Mouse (Mus musculus) embryonic facial prominence, embryonic 15.5 days (tissue): Measurements from ENCODE around the gene Hspb7. TPM values are rescaled to one million over a fixed set of nuclear protein-coding genes. Genes with fewer than 3 reads are reported as not detected.

Source experiments
- ATAC-seq: fragments of 200-750 bp; cut with Nextera tagmentation; 2 replicates; pipeline ENCODE4 v1.8.0; 2017; ENCODE audit warnings: low read depth, moderate TSS enrichment; ENCODE audit not compliant: insufficient number of reproducible peaks, low FRiP score, low TSS enrichment
- H3K27ac ChIP-seq: fragments of 300-500 bp; sonication (generic); replicated peaks from 2 replicates; pipeline ENCODE4 v1.5.1; 2015; ENCODE audit warnings: mild to moderate bottlenecking, inconsistent platforms
- H3K27me3 ChIP-seq: fragments of 300-500 bp; sonication (generic); 2 replicates; pipeline ENCODE4 v1.6.1; 2015; ENCODE audit warnings: inconsistent platforms
- H3K36me3 ChIP-seq: fragments of 300-500 bp; sonication (generic); 2 replicates; pipeline ENCODE4 v1.6.1; 2015; ENCODE audit warnings: mild to moderate bottlenecking, inconsistent platforms
- H3K4me1 ChIP-seq: fragments of 300-500 bp; sonication (generic); 2 replicates; pipeline ENCODE4 v1.6.1; 2015; ENCODE audit warnings: inconsistent platforms
- H3K4me2 ChIP-seq: fragments of 300-500 bp; sonication (generic); replicated peaks from 2 replicates; pipeline ENCODE4 v1.6.1; 2015; ENCODE audit warnings: mild to moderate bottlenecking, inconsistent platforms
- H3K4me3 ChIP-seq: fragments of 300-500 bp; sonication (generic); replicated peaks from 2 replicates; pipeline ENCODE4 v1.5.1; 2015; ENCODE audit warnings: mild to moderate bottlenecking, inconsistent platforms
- H3K9ac ChIP-seq: fragments of 300-500 bp; sonication (generic); 2 replicates; pipeline ENCODE4 v1.6.1; 2015; ENCODE audit warnings: inconsistent platforms
- H3K9me3 ChIP-seq: fragments of 300-500 bp; sonication (generic); replicated peaks from 2 replicates; pipeline ENCODE4 v1.6.1; 2016; ENCODE audit warnings: inconsistent platforms
- WGBS: fragments of 180-500 bp; shearing (Covaris S2); methylation state at CpG from one replicate; pipeline ENCODE4 v1.1.7; 2015; 5-methylcytosine and 5-hydroxymethylcytosine counted together
- polyA plus RNA-seq: library from polyadenylated mRNA; unstranded; fragments of >200 nt; fragmentation: Nextera tagmentation; extraction: Ambion mirVana; gene quantifications from 2 replicates; pipeline ENCODE4 v1.2.1, GENCODE M21; 2015

The Hspb7 gene
- polyA plus RNA-seq, 1 experiment from 2014 or later, result 2.4 TPM

GRCm38 (mm10) chr4:141430997-141431396 is 10.4 kb downstream of the Hspb7 start:
- H3K4me3 ChIP-seq, result no peak overlapping the region
- no peaks in the 10 kb centered on the region for H3K27me3 ChIP-seq
- no peaks in the 10 kb centered on the region for H3K9me3 ChIP-seq
- ATAC-seq, result no peak
- no peak overlapping the region for H3K4me2 ChIP-seq
- WGBS, result 41% methylated on average over 9 of the region's 9 CpGs
- peaks cover 12% of the 10 kb centered on the region for H3K4me1 ChIP-seq
- H3K27ac ChIP-seq, result no peak overlapping the region
- H3K9ac ChIP-seq, result no peak overlapping the region
- H3K36me3 ChIP-seq, result no peaks in the 10 kb centered on the region

DNA sequence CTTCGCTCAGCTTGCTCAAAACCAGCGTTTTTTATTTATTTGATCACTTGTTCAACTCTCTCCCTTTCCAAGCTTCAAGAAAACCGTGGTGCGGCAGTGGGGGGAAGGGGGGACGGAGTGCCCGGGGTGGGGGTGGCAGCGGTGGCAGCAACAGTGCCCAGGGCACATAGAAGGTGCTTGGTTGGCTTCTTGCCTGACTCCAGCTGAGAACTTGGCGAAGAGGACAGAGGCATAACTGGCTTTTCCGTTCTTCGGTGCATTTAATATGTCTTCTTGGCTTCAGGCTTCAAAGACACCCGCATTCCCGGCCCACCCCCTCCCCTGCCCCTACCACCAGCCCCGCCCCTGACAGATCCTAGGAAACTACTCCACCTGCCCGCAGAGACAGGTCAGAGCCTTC is 12.1 kb downstream of the Hspb7 start:
- WGBS, result 46% methylated on average over 14 of the region's 14 CpGs
- no peaks in the 10 kb centered on the region for H3K27me3 ChIP-seq

DNA sequence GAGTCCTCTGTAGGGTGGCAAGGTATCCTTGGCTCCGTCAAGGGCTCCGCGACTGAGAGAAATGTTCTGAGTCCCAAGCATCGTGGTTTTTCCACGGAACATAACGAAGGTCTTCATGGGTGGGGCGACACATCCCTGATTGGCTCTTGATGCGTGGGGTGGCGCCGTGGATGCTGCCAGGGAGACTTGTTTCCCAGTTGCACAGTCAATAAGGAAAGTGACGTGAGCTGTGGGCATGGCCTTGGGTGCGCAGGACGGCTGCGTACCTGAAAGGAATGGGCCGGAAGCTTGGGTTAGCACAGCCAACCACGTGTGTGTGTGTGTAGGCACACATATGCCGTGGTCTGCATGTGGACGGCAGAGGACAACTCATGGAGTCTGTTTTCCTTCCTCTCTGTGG is 12.6 kb downstream of the Hspb7 start:
- no peak overlapping the region for H3K9ac ChIP-seq
- H3K9me3 ChIP-seq, result no peaks in the 10 kb centered on the region
- H3K27ac ChIP-seq, result no peak overlapping the region
- no peaks in the 10 kb centered on the region for H3K36me3 ChIP-seq
- peaks cover 4% of the 10 kb centered on the region; the same call in 1 of the 2 replicates for H3K4me1 ChIP-seq
- H3K4me3 ChIP-seq, result no peak overlapping the region
- no peaks in the 10 kb centered on the region for H3K27me3 ChIP-seq
- WGBS, result 80% methylated on average over 18 of the region's 18 CpGs
- ATAC-seq, result no peak
- no peak overlapping the region for H3K4me2 ChIP-seq

More for the DNA sequence above, 12.1 kb downstream of the Hspb7 start:
- no peak for ATAC-seq
- Histone ChIP-seq H3K4me1 (peaks cover 4% of the 10 kb centered on the region; the same call in 1 of the 2 replicates), H3K4me3 (no peak overlapping the region), H3K9me3 (no peaks in the 10 kb centered on the region), H3K9ac (no peak overlapping the region), H3K36me3 (no peaks in the 10 kb centered on the region), H3K4me2 (no peak overlapping the region), H3K27ac (no peak overlapping the region)

- Histone ChIP-seq H3K27me3 (no peaks in the 10 kb centered on the region), H3K4me1 (peaks cover 4% of the 10 kb centered on the region; the same call in 1 of the 2 replicates), H3K27ac (no peak within 1 kb of the TSS), H3K4me3 (no peak within 1 kb of the TSS), H3K9ac (no peak within 1 kb of the TSS), H3K36me3 (no peaks in the 10 kb centered on the region), H3K4me2 (no peak within 1 kb of the TSS), H3K9me3 (no peaks in the 10 kb centered on the region)
- no peak for ATAC-seq
- WGBS, result 67% methylated on average over 1 of the region's 1 CpGs
These were observed 15.4 kb downstream of the Hspb7 start, which contains the start of gene Srarp for GRCm38 (mm10) chr4:141435974-141436373. Gene Srarp, minus strand, starts transcription at chr4:141436105.

- Histone ChIP-seq H3K36me3 (no peaks in the 10 kb centered on the region), H3K4me3 (no peak overlapping the region), H3K4me1 (no peaks in the 10 kb centered on the region), H3K27ac (no peak overlapping the region), H3K9me3 (no peaks in the 10 kb centered on the region), H3K4me2 (no peak overlapping the region), H3K27me3 (no peaks in the 10 kb centered on the region), H3K9ac (no peak overlapping the region)
- no peak for ATAC-seq
- 71% methylated on average over 12 of the region's 12 CpGs for WGBS
These were observed 18.7 kb downstream of the Hspb7 start for GRCm38 (mm10) chr4:141439083-141439803.

DNA sequence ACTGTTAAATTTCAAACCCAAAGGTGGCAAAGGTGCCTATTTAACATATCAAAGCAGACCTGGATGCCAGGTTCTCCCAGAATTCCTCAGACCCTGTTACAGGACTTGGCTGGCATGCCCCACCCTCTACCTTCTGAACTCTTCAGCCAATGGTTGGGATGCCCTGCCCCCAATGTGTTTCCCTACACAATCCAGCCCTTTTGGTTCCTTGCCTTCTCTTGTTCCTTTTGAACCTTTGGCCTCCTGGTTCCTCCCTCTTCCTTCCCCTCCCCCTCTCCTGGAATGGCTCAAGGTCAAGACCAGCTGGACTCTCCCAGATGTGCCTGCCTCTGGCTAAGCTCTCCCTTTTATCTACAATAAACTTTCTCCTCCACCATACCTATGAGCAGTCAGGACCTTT is 20.3 kb downstream of the Hspb7 start:
- no peaks in the 10 kb centered on the region for H3K27me3 ChIP-seq
- H3K4me2 ChIP-seq, result no peak overlapping the region
- no peak for ATAC-seq

GRCm38 (mm10) chr4:141443641-141444429 is 23.3 kb downstream of the Hspb7 start:
- H3K36me3 ChIP-seq, result peaks cover 20% of the 10 kb centered on the region
- peak overlapping the region; percentile 48; the same call in 1 of the 2 replicates for H3K27ac ChIP-seq
- H3K4me3 ChIP-seq, result peak overlapping the region; percentile 100
- H3K27me3 ChIP-seq, result no peaks in the 10 kb centered on the region
- H3K4me2 ChIP-seq, result peak overlapping the region; percentile 85
- H3K9ac ChIP-seq, result peak overlapping the region; percentile 96
- H3K9me3 ChIP-seq, result no peaks in the 10 kb centered on the region
- WGBS, result 50% methylated on average over 11 of the region's 11 CpGs
- ATAC-seq, result no peak
- H3K4me1 ChIP-seq, result peaks cover 20% of the 10 kb centered on the region

More for the DNA sequence above, 20.3 kb downstream of the Hspb7 start:
- Histone ChIP-seq H3K9me3 (no peaks in the 10 kb centered on the region), H3K4me3 (no peak overlapping the region), H3K9ac (no peak overlapping the region), H3K36me3 (no peaks in the 10 kb centered on the region), H3K4me1 (peaks cover 8% of the 10 kb centered on the region), H3K27ac (no peak overlapping the region)

- peaks cover 20% of the 10 kb centered on the region for H3K4me1 ChIP-seq
- peak within 1 kb of the TSS; percentile 100 for H3K4me3 ChIP-seq
- peak; percentile 88 for ATAC-seq
- under 1% methylated on average over 76 of the region's 102 CpGs for WGBS
- H3K27ac ChIP-seq, result peak within 1 kb of the TSS; percentile 66
- H3K9ac ChIP-seq, result peak within 1 kb of the TSS; percentile 96
- peaks cover 28% of the 10 kb centered on the region for H3K36me3 ChIP-seq
- no peaks in the 10 kb centered on the region for H3K9me3 ChIP-seq
- H3K4me2 ChIP-seq, result peak within 1 kb of the TSS; percentile 85
- no peaks in the 10 kb centered on the region for H3K27me3 ChIP-seq
These were observed 24.1 kb downstream of the Hspb7 start, which contains the start of gene Zbtb17 for GRCm38 (mm10) chr4:141444451-141445327. Gene Zbtb17, plus strand, starts transcription at chr4:141444654.

GRCm38 (mm10) chr4:141445328-141445720 is 24.7 kb downstream of the Hspb7 start:
- Histone ChIP-seq H3K27ac (no peak overlapping the region), H3K4me2 (peak overlapping the region; percentile 85), H3K9me3 (no peaks in the 10 kb centered on the region), H3K4me3 (peak overlapping the region; percentile 100), H3K27me3 (no peaks in the 10 kb centered on the region), H3K4me1 (peaks cover 20% of the 10 kb centered on the region), H3K36me3 (peaks cover 34% of the 10 kb centered on the region), H3K9ac (peak overlapping the region; percentile 96)
- ATAC-seq, result no peak
- 9% methylated on average over 14 of the region's 14 CpGs for WGBS

DNA sequence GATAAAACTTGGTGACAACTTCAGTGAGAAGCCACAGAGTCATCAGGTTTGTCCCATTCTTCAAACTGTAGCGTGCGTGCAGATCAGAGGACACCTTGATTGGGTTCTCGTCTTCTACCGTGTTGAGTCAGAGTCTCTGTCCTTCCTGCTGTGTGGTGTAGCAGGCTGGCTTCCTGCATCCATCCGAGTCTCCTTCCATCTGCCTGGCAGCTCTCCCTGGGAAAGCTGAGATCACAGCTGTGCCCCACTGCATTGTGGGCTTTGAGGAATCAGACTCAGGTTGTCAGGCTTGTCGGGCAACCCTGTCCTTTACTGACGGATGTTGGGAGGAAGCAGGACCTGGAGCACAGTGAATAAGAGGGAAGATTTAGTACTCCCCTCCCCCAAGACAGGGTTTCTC is 25.6 kb downstream of the Hspb7 start:
- Histone ChIP-seq H3K36me3 (peaks cover 35% of the 10 kb centered on the region), H3K4me3 (no peak overlapping the region; the same call in 1 of the 2 replicates), H3K4me1 (peaks cover 20% of the 10 kb centered on the region), H3K9ac (no peak overlapping the region), H3K4me2 (peak overlapping the region; percentile 85; the same call in 1 of the 2 replicates), H3K27ac (no peak overlapping the region), H3K27me3 (no peaks in the 10 kb centered on the region), H3K9me3 (no peaks in the 10 kb centered on the region)
- WGBS, result 61% methylated on average over 7 of the region's 7 CpGs
- ATAC-seq, result no peak

DNA sequence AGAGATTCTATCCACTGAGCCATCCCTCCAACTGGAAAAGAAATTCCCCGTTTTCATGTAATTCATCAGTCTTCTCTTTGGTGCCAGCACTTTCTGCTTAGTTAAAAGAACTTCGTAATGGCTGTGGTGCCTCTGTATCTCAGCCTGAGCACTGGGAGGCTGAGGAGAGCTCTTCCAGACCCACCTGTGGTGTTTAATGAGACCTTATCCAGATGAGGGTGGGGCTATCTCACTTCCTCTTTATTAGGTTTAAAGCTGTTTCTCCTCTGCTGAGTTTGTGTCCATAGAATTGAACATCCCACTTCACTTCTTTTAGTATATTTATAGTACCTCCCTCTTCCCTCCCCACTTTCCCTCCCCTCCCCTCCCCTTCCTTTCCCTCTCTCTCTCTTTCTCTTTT is 30.7 kb downstream of the Hspb7 start:
- Histone ChIP-seq H3K27me3 (no peaks in the 10 kb centered on the region), H3K9me3 (no peaks in the 10 kb centered on the region), H3K4me2 (no peak overlapping the region), H3K4me3 (no peak overlapping the region), H3K36me3 (peaks cover 59% of the 10 kb centered on the region), H3K9ac (no peak overlapping the region), H3K4me1 (peaks cover 25% of the 10 kb centered on the region), H3K27ac (no peak overlapping the region)
- WGBS, result 77% methylated on average over 2 of the region's 2 CpGs
- no peak for ATAC-seq
